In genomic region chr7:137278171-137278570, GRCm38 (mm10) we compare ENCODE assay signal across 14 mouse cellular contexts. TPM values are rescaled to one million over a fixed set of nuclear protein-coding genes. Genes with fewer than 3 reads are reported as not detected.
A peak's percentile ranks its signal among the peaks of the same experiment; 100 is the strongest.
DNase-seq lines count a peak whose midpoint lies in the region.
"Had no signal": no experiment of that assay in that cellular context is flagged by ENCODE, and none has a peak within 500 bp of the region (broad histone marks: within the 10 kb centered on the region; RNA-seq: fewer than 3 reads in every experiment).

No protein-coding gene starts in this region.

- intact Hi-C loops in heart, postnatal 25 days (cut with DNase I) = no loop called here

- peak; percentile 98 for DNase-seq in heart, adult 11 months
- no peak for DNase-seq in heart, adult 8-10 months (ENCODE audit: low spot score)
- peak; percentile 16 to 40 for DNase-seq in layer of hippocampus, postnatal 10 days (ENCODE audit: low spot score in 2 of 2)
- no peak for DNase-seq in layer of hippocampus, adult 11-12 months (ENCODE audit: low spot score)
- DNase-seq in adrenal gland, postnatal 25 days = peak; percentile 20
- DNase-seq in heart, postnatal 25 days (ENCODE audit: low spot score) = peak; percentile 16
- no peak for DNase-seq in liver
- DNase-seq: B cell, adult 2 months; cerebellum, adult 8-10 months; embryo, embryonic 11 days; layer of hippocampus, postnatal 36 days; liver, postnatal 0 days; lung, postnatal 36 days; spleen, adult 18-20 months had no signal

RNA-seq across cellular contexts. Expression of gene Ebf3, which starts 36.1 kb away (rescaled TPM):
- 1 to 10 TPM; 5.0 to 9.3 (median 7.6) TPM for total RNA-seq in heart, adult 8-10 months (2022)
- total RNA-seq in layer of hippocampus, postnatal 10 days (2021) = 1 to 10 TPM; 2.0 to 2.1 TPM
- 4.8 and 7.3 TPM in 2 replicates for total RNA-seq in adrenal gland, postnatal 25 days (2021)
- 10 to 100 TPM in 1 of 2 experiments, 1 to 10 TPM in 1; 8.9 to 10.9 TPM for total RNA-seq in heart, postnatal 25 days (2021)

Comparison
In these comparisons a context has a peak if more than half of its experiments do, and no peak if none do; other contexts are left out.
1. DNase-seq: peak in heart, adult 11 months (single experiment), layer of hippocampus, postnatal 10 days (2 of 2), adrenal gland, postnatal 25 days (single experiment) and heart, postnatal 25 days (single experiment); none in heart, adult 8-10 months (single experiment), layer of hippocampus, adult 11-12 months (single experiment) and liver (single experiment).